Mouse (Mus musculus) limb, embryonic 15.5 days (tissue): ENCODE measurements around the gene Ceacam12. TPM values are rescaled to one million over a fixed set of nuclear protein-coding genes. Genes with fewer than 3 reads are reported as not detected.
"Not testable (repeated sequence)": the region's sequence is repeated elsewhere in the genome, so short reads cannot be mapped to it uniquely, and the experiment has no call there.

Experiments
- ATAC-seq: fragments of 200-750 bp; cut with Nextera tagmentation; 2 replicates; pipeline ENCODE4 v1.8.0; 2017; ENCODE audit warnings: low read depth, moderate TSS enrichment; ENCODE audit not compliant: insufficient number of reproducible peaks, low FRiP score, low TSS enrichment
- H3K27ac ChIP-seq: fragments of 300-500 bp; sonication (generic); 2 replicates; pipeline ENCODE4 v1.5.1; 2015; ENCODE audit warnings: moderate library complexity, mild to moderate bottlenecking, inconsistent platforms
- H3K27me3 ChIP-seq: fragments of 300-500 bp; sonication (generic); 2 replicates; pipeline ENCODE4 v1.6.1; 2015; ENCODE audit warnings: inconsistent platforms
- H3K36me3 ChIP-seq: fragments of 300-500 bp; sonication (generic); 2 replicates; pipeline ENCODE4 v1.6.1; 2015; ENCODE audit warnings: inconsistent platforms
- H3K4me1 ChIP-seq: fragments of 300-500 bp; sonication (generic); 2 replicates; pipeline ENCODE4 v1.6.1; 2015; ENCODE audit warnings: inconsistent platforms
- H3K4me2 ChIP-seq: fragments of 300-500 bp; sonication (generic); 2 replicates; pipeline ENCODE4 v1.6.1; 2015; ENCODE audit warnings: mild to moderate bottlenecking, inconsistent platforms
- H3K4me3 ChIP-seq: fragments of 300-500 bp; sonication (generic); 2 replicates; pipeline ENCODE4 v1.5.1; 2015; ENCODE audit warnings: mild to moderate bottlenecking, inconsistent platforms
- H3K9ac ChIP-seq: fragments of 300-500 bp; sonication (generic); 2 replicates; pipeline ENCODE4 v1.6.1; 2015; ENCODE audit warnings: inconsistent platforms
- H3K9me3 ChIP-seq: fragments of 300-500 bp; sonication (generic); 2 replicates; pipeline ENCODE4 v1.6.1; 2016; ENCODE audit warnings: inconsistent platforms
- WGBS: fragments of 180-500 bp; shearing (Covaris S2); methylation state at CpG from one replicate; pipeline ENCODE4 v1.1.7; 2015; 5-methylcytosine and 5-hydroxymethylcytosine counted together
- microRNA-seq: library from miRNA; unstranded; fragments of <30 nt; microRNA quantifications from one replicate; pipeline ENCODE4, GENCODE M21; 2016
- polyA plus RNA-seq: library from polyadenylated mRNA; unstranded; fragments of >200 nt; fragmentation: Nextera tagmentation; extraction: Ambion mirVana; gene quantifications from 2 replicates; pipeline ENCODE4 v1.2.1, GENCODE M21; 2015

Gene Ceacam12
- polyA plus RNA-seq: not detected in 2 replicates

GRCm38 (mm10) chr7:18065629-18066028 lies at the start of gene Ceacam12:
TSS of gene Ceacam12 (plus strand) at chr7:18065929.
- Histone ChIP-seq H3K36me3 (no peaks in the 10 kb centered on the region), H3K4me2 (no peak within 1 kb of the TSS), H3K4me3 (no peak within 1 kb of the TSS), H3K9ac (no peak within 1 kb of the TSS), H3K27me3 (no peaks in the 10 kb centered on the region), H3K4me1 (no peaks in the 10 kb centered on the region), H3K27ac (no peak within 1 kb of the TSS), H3K9me3 (0 out of 2 replicates have a peak, but pooled peaks cover 5% of the 10 kb centered on the region)
- no peak for ATAC-seq
- 62% methylated on average over 1 of the region's 1 CpGs for WGBS

DNA sequence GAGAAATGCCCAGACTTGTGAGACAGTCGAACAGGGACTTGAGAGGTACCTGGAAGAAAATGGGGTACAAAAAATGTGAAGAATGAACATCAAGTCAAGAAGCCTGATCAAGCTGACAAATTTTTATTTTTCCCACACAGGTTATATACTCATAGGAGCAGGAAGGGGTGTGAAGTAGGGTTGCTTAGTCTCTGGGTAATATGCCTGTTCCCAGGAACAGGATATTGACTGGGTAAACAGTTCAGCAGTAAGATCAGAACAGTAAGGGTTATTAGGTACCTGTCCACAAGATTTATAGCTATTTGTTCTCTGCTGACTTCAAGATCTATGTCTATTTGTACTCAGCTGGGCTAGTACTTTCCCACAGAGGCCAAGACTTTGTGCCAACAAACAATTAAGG lies 8.1 kb downstream of the Ceacam12 start:
- H3K4me1 ChIP-seq, H3K27ac ChIP-seq, H3K4me2 ChIP-seq, H3K36me3 ChIP-seq, H3K9ac ChIP-seq, H3K4me3 ChIP-seq, H3K27me3 ChIP-seq, ATAC-seq: not testable (repeated sequence)
- 70% methylated on average over 1 of the region's 1 CpGs for WGBS
- H3K9me3 ChIP-seq: peaks cover 13% of the 10 kb centered on the region; the same call in 1 of the 2 replicates

- Histone ChIP-seq H3K4me2 (no peak overlapping the region), H3K4me1 (no peaks in the 10 kb centered on the region), H3K27ac (no peak overlapping the region), H3K9me3 (peaks cover 5% of the 10 kb centered on the region; the same call in 1 of the 2 replicates), H3K36me3 (no peaks in the 10 kb centered on the region), H3K27me3 (no peaks in the 10 kb centered on the region), H3K4me3 (no peak overlapping the region), H3K9ac (no peak overlapping the region)
- 47% methylated on average over 2 of the region's 2 CpGs for WGBS
- ATAC-seq: no peak
Measured at GRCm38 (mm10) chr7:18100785-18101184, 35.1 kb downstream of the Ceacam12 start.

Small RNAs within 50 kb of the gene (microRNA-seq; reads per million reads assigned to microRNA genes)
- not detected for gene Gm22414

Other genes starting within 250 kb of the Ceacam12 start
- not detected in 2 replicates for gene Gm5155, start 194.2 kb upstream of the Ceacam12 start, polyA plus RNA-seq
- not detected in 2 replicates for gene Ceacam11, start 93.8 kb upstream of the Ceacam12 start, polyA plus RNA-seq
- gene Ceacam13, start 56.0 kb upstream of the Ceacam12 start, polyA plus RNA-seq: not detected in 2 replicates
- gene Igfl3, start 110.6 kb downstream of the Ceacam12 start, polyA plus RNA-seq: not detected in 2 replicates
- gene Mill1, start 179.4 kb downstream of the Ceacam12 start, polyA plus RNA-seq: 0.45 and 0.67 TPM in 2 replicates